Mouse (Mus musculus) lung, adult 2 months (tissue): ENCODE measurements around the gene Spaca9.

Experiments used
- CTCF ChIP-seq: fragments of 200-500 bp; IDR thresholded peaks from 2 replicates; pipeline ENCODE4 v1.5.1; 2011; ENCODE audit warnings: mild to moderate bottlenecking, low read length, control low read depth; ENCODE audit not compliant: insufficient read depth
- POLR2A ChIP-seq: fragments of 200-500 bp; IDR thresholded peaks from 2 replicates; pipeline ENCODE4 v1.6.1; 2011; ENCODE audit warnings: low read depth, mild to moderate bottlenecking, control low read depth, low read length, borderline replicate concordance; ENCODE audit errors: extremely low read depth

DNA sequence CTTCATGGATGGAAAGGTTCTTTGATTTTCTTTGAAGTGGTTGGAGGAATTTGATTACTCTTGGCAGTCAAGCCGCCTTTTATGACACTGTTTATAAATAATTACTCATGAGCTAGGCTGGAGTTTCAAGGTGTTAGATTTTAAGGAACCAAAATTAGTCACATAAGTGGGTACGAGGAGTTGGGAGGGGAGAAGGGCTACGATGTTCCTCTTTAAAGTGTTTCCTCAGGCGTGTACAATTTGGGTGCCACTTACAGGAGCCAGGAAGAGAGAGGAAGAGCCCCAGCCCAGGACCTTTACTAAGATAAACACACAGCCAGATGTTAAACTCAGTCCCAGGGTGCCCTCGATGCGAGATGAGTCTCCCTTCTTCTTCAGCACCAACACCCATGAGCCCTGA is 7.3 kb upstream of the Spaca9 start:
- TF ChIP-seq CTCF (no peak), POLR2A (no peak)
